ENCODE assay signal across 27 mouse cellular contexts in the genomic region with DNA sequence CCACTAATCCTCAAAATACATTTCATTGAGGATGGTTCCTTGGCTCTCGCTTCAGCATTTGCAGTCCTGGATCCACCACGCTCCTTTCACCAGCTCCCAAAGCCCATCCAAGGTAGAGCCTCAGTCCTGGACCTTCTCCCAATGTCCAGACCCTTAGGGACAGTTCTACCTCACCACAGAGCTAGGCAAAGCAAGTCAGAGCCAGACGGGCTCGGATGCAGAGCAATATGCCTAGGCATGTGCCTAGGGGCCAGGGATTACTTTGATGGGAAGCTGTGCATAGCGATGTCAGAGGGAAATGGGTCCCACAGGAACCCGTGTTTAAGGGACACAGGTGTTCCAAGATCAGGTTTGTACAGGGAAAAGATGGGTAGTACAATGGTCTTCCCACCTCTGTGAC. TPM values are rescaled to one million over a fixed set of nuclear protein-coding genes. Genes with fewer than 3 reads are reported as not detected.
"Had no signal": no experiment of that assay in that cellular context is flagged by ENCODE, and none has a peak within 500 bp of the region (broad histone marks: within the 10 kb centered on the region; RNA-seq: fewer than 3 reads in every experiment).

No protein-coding gene starts in this region.

- ATAC-seq: intestine, embryonic 16.5 days; liver, embryonic 12.5 days; midbrain, embryonic 15.5 days had no signal

- H3K9me3 ChIP-seq: limb, embryonic 13.5 days; liver, embryonic 12.5 days; liver, embryonic 15.5 days; lung, embryonic 15.5 days; midbrain, embryonic 12.5 days; midbrain, embryonic 15.5 days; neural tube, embryonic 13.5 days; stomach, embryonic 15.5 days had no signal

- H3K4me1 ChIP-seq: midbrain, embryonic 12.5 days; midbrain, embryonic 15.5 days had no signal

- H3K36me3 ChIP-seq: limb, embryonic 13.5 days; liver, embryonic 12.5 days; liver, embryonic 15.5 days; lung, embryonic 15.5 days; midbrain, embryonic 12.5 days; midbrain, embryonic 15.5 days; neural tube, embryonic 13.5 days; stomach, embryonic 15.5 days had no signal

- H3K4me2 ChIP-seq: limb, embryonic 13.5 days; liver, embryonic 12.5 days; liver, embryonic 15.5 days; lung, embryonic 15.5 days; midbrain, embryonic 12.5 days; midbrain, embryonic 15.5 days; neural tube, embryonic 13.5 days; stomach, embryonic 15.5 days had no signal

- DNase-seq: kidney, adult 2 months; kidney, postnatal 10 days; kidney, postnatal 4 days; left cerebral cortex, postnatal 4 days; liver; lung, adult 18-20 months; lung, postnatal 10 days; lung, postnatal 36 days; retina, postnatal 1 day; right cerebral cortex, postnatal 25 days; spleen, adult 18-20 months; thymus, postnatal 36 days had no signal

- H3K9ac ChIP-seq: limb, embryonic 13.5 days; liver, embryonic 12.5 days; liver, embryonic 15.5 days; lung, embryonic 15.5 days; midbrain, embryonic 12.5 days; midbrain, embryonic 15.5 days; neural tube, embryonic 13.5 days; stomach, embryonic 15.5 days had no signal

- H3K27ac ChIP-seq: limb, embryonic 13.5 days; liver, embryonic 12.5 days; liver, embryonic 15.5 days; lung, embryonic 15.5 days; midbrain, embryonic 12.5 days; midbrain, embryonic 15.5 days; neural tube, embryonic 13.5 days; stomach, embryonic 15.5 days had no signal

- H3K4me3 ChIP-seq: limb, embryonic 13.5 days; liver, embryonic 12.5 days; liver, embryonic 15.5 days; lung, embryonic 15.5 days; midbrain, embryonic 12.5 days; midbrain, embryonic 15.5 days; neural tube, embryonic 13.5 days; stomach, embryonic 15.5 days had no signal

- H3K27me3 ChIP-seq: limb, embryonic 13.5 days; liver, embryonic 12.5 days; liver, embryonic 15.5 days; lung, embryonic 15.5 days; midbrain, embryonic 12.5 days; midbrain, embryonic 15.5 days; neural tube, embryonic 13.5 days; stomach, embryonic 15.5 days had no signal

RNA-seq across cellular contexts. Expression of a gene that starts 3.7 kb away (rescaled TPM):
- total RNA-seq: left cerebral cortex, postnatal 4 days had no signal

RNA-seq across cellular contexts. Expression of a gene that starts 10.7 kb away (rescaled TPM):
- total RNA-seq: layer of hippocampus, adult 18-20 months; layer of hippocampus, postnatal 14 days; left cerebral cortex, adult 8-10 months; left cerebral cortex, postnatal 4 days; megakaryocyte, adult 5-6 weeks had no signal
- polyA plus RNA-seq: kidney, embryonic 14.5 days; liver, embryonic 12.5 days; midbrain, embryonic 15.5 days; neural tube, embryonic 13.5 days had no signal

RNA-seq across cellular contexts. Expression of a gene that starts 53.3 kb away (rescaled TPM):
- total RNA-seq: layer of hippocampus, adult 18-20 months; left cerebral cortex, postnatal 14 days had no signal
- polyA plus RNA-seq: liver, embryonic 12.5 days had no signal
